Mouse (Mus musculus): Measurements from ENCODE around the gene Trib3. TPM values are rescaled to one million over a fixed set of nuclear protein-coding genes. Genes with fewer than 3 reads are reported as not detected.

Gene Trib3
- total and polyA plus RNA-seq, 3 experiments = 2.4 to 3.6 (median 3.3) TPM

DNA sequence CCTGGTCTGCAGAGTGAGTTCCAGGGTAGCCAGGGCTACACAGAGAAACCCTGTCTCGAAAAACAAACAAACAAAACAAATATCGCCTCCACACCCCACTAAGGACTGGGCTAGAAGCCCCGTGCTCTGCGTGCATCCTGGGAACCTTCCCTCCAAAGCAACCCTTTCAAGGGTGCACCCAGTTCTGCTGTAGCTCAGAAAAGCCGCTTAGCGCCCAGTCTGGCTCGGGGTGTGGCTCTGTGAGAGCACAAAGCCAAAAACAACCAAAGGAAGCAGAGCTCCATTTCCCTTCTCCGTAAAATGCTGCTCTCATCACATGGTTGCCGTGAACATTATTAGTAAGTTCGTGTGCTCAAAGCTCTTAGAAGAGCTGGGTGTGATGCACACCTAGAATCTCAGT is 529 bp upstream of the Trib3 start:
- intact Hi-C loops (cut with DNase I) = loop anchor here (1.0 kb wide), 1 partner anchor 16 kb away; no protein-coding TSS in a partner anchor
- 5% methylated on average over 10 of the region's 10 CpGs for WGBS
- Histone ChIP-seq H3K27ac (peak overlapping the region; percentile 90), H3K4me1 (ENCODE audit: control insufficient read depth, insufficient read depth, low read length) (peaks cover 2% of the 10 kb centered on the region; the same call in 1 of the 2 replicates), H3K27me3 (ENCODE audit: control insufficient read depth, insufficient read depth, low read length) (no peaks in the 10 kb centered on the region), H3K4me3 (peak overlapping the region; percentile 80), H3K36me3 (ENCODE audit: control insufficient read depth, insufficient read depth, low read length) (no peaks in the 10 kb centered on the region), H3K9ac (ENCODE audit: low read depth, low read length) (peak overlapping the region; percentile 91), H3K79me2 (replicated peaks; ENCODE audit: control insufficient read depth, insufficient read depth, low read length) (no peaks in the 10 kb centered on the region)
- no peak for TF ChIP-seq CTCF (IDR thresholded peaks at IDR 0.05)
- TF ChIP-seq POLR2A (IDR thresholded peaks at IDR 0.05; ENCODE audit: insufficient read depth, low read depth, low read length) = peak; percentile 60
- TF ChIP-seq EP300 (IDR thresholded peaks at IDR 0.05; ENCODE audit: insufficient read depth, low read depth, low read length) = 0 out of 2 replicates have a peak, but pooled peaks have one; percentile 22
- DNase-seq = peak; percentile 53 to 57

GRCm38 (mm10) chr2:152339631-152340179 is 4.1 kb downstream of the Trib3 start:
- intact Hi-C loops (cut with DNase I) = no loop called here
- Histone ChIP-seq H3K79me2 (replicated peaks; ENCODE audit: control insufficient read depth, insufficient read depth, low read length) (no peaks in the 10 kb centered on the region), H3K4me3 (no peak overlapping the region), H3K9ac (ENCODE audit: low read depth, low read length) (no peak overlapping the region), H3K4me1 (ENCODE audit: control insufficient read depth, insufficient read depth, low read length) (peaks cover 2% of the 10 kb centered on the region; the same call in 1 of the 2 replicates), H3K27ac (no peak overlapping the region), H3K27me3 (ENCODE audit: control insufficient read depth, insufficient read depth, low read length) (no peaks in the 10 kb centered on the region), H3K36me3 (ENCODE audit: control insufficient read depth, insufficient read depth, low read length) (no peaks in the 10 kb centered on the region)
- TF ChIP-seq CTCF (IDR thresholded peaks at IDR 0.05) (no peak), POLR2A (IDR thresholded peaks at IDR 0.05; ENCODE audit: insufficient read depth, low read depth, low read length) (no peak), EP300 (IDR thresholded peaks at IDR 0.05; ENCODE audit: insufficient read depth, low read depth, low read length) (no peak)
- DNase-seq = no peak
- 92% methylated on average over 22 of the region's 22 CpGs for WGBS

- Histone ChIP-seq H3K79me2 (replicated peaks; ENCODE audit: control insufficient read depth, insufficient read depth, low read length) (no peaks in the 10 kb centered on the region), H3K36me3 (ENCODE audit: control insufficient read depth, insufficient read depth, low read length) (no peaks in the 10 kb centered on the region), H3K27ac (no peak overlapping the region), H3K4me3 (no peak overlapping the region), H3K9ac (ENCODE audit: low read depth, low read length) (no peak overlapping the region), H3K4me1 (ENCODE audit: control insufficient read depth, insufficient read depth, low read length) (no peaks in the 10 kb centered on the region; the same call in 1 of the 2 replicates), H3K27me3 (ENCODE audit: control insufficient read depth, insufficient read depth, low read length) (no peaks in the 10 kb centered on the region)
- no peak for TF ChIP-seq CTCF (IDR thresholded peaks at IDR 0.05)
- TF ChIP-seq EP300 (IDR thresholded peaks at IDR 0.05; ENCODE audit: insufficient read depth, low read depth, low read length) = no peak
- TF ChIP-seq POLR2A (IDR thresholded peaks at IDR 0.05; ENCODE audit: insufficient read depth, low read depth, low read length) = no peak
- DNase-seq = no peak
- WGBS = 89% methylated on average over 13 of the region's 13 CpGs
- intact Hi-C loops (cut with DNase I) = no loop called here
Observed at GRCm38 (mm10) chr2:152338319-152338718, 5.5 kb downstream of the Trib3 start.

GRCm38 (mm10) chr2:152337591-152338212 is 6.1 kb downstream of the Trib3 start:
- H3K27ac ChIP-seq = no peak overlapping the region
- WGBS = 94% methylated on average over 11 of the region's 11 CpGs
- H3K36me3 ChIP-seq (ENCODE audit: control insufficient read depth, insufficient read depth, low read length) = no peaks in the 10 kb centered on the region
- H3K27me3 ChIP-seq (ENCODE audit: control insufficient read depth, insufficient read depth, low read length) = no peaks in the 10 kb centered on the region
- no peak overlapping the region for H3K4me3 ChIP-seq
- intact Hi-C loops (cut with DNase I) = no loop called here
- no peaks in the 10 kb centered on the region; the same call in 1 of the 2 replicates for H3K4me1 ChIP-seq (ENCODE audit: control insufficient read depth, insufficient read depth, low read length)
- DNase-seq = no peak
- no peak for TF ChIP-seq POLR2A (IDR thresholded peaks at IDR 0.05; ENCODE audit: insufficient read depth, low read depth, low read length)
- TF ChIP-seq CTCF (IDR thresholded peaks at IDR 0.05) = no peak
- no peak for TF ChIP-seq EP300 (IDR thresholded peaks at IDR 0.05; ENCODE audit: insufficient read depth, low read depth, low read length)
- no peak overlapping the region for H3K9ac ChIP-seq (ENCODE audit: low read depth, low read length)
- no peaks in the 10 kb centered on the region for H3K79me2 ChIP-seq (replicated peaks; ENCODE audit: control insufficient read depth, insufficient read depth, low read length)

- TF ChIP-seq EP300 (IDR thresholded peaks at IDR 0.05; ENCODE audit: insufficient read depth, low read depth, low read length) = no peak
- TF ChIP-seq POLR2A (IDR thresholded peaks at IDR 0.05; ENCODE audit: insufficient read depth, low read depth, low read length) = no peak
- TF ChIP-seq CTCF (IDR thresholded peaks at IDR 0.05) = no peak
- H3K4me1 ChIP-seq (ENCODE audit: control insufficient read depth, insufficient read depth, low read length) = no peaks in the 10 kb centered on the region; the same call in 1 of the 2 replicates
- DNase-seq = no peak
- H3K79me2 ChIP-seq (replicated peaks; ENCODE audit: control insufficient read depth, insufficient read depth, low read length) = no peaks in the 10 kb centered on the region
- no peaks in the 10 kb centered on the region for H3K36me3 ChIP-seq (ENCODE audit: control insufficient read depth, insufficient read depth, low read length)
- no peaks in the 10 kb centered on the region for H3K27me3 ChIP-seq (ENCODE audit: control insufficient read depth, insufficient read depth, low read length)
- no peak overlapping the region for H3K9ac ChIP-seq (ENCODE audit: low read depth, low read length)
- no peak overlapping the region for H3K27ac ChIP-seq
- intact Hi-C loops (cut with DNase I) = no loop called here
- 73% methylated on average over 1 of the region's 1 CpGs for WGBS
- H3K4me3 ChIP-seq = no peak overlapping the region
Observed at GRCm38 (mm10) chr2:152336856-152337255, 7.0 kb downstream of the Trib3 start.

- intact Hi-C loops (cut with DNase I) = no loop called here
- H3K27ac ChIP-seq = no peak overlapping the region
- 60% methylated on average over 11 of the region's 11 CpGs for WGBS
Observed at GRCm38 (mm10) chr2:152335289-152335820, 8.5 kb downstream of the Trib3 start.

More at GRCm38 (mm10) chr2:152335289-152335820, 8.5 kb downstream of the Trib3 start:
- H3K9ac ChIP-seq (ENCODE audit: low read depth, low read length) = no peak overlapping the region
- TF ChIP-seq CTCF (IDR thresholded peaks at IDR 0.05) (no peak), POLR2A (IDR thresholded peaks at IDR 0.05; ENCODE audit: insufficient read depth, low read depth, low read length) (no peak), EP300 (IDR thresholded peaks at IDR 0.05; ENCODE audit: insufficient read depth, low read depth, low read length) (no peak)
- H3K79me2 ChIP-seq (replicated peaks; ENCODE audit: control insufficient read depth, insufficient read depth, low read length) = 0 out of 2 replicates have a peak, but pooled peaks cover 1% of the 10 kb centered on the region
- H3K4me3 ChIP-seq = no peak overlapping the region
- H3K4me1 ChIP-seq (ENCODE audit: control insufficient read depth, insufficient read depth, low read length) = peaks cover 3% of the 10 kb centered on the region
- no peak for DNase-seq
- H3K36me3 ChIP-seq (ENCODE audit: control insufficient read depth, insufficient read depth, low read length) = no peaks in the 10 kb centered on the region
- H3K27me3 ChIP-seq (ENCODE audit: control insufficient read depth, insufficient read depth, low read length) = no peaks in the 10 kb centered on the region

Data from heart, adult 2 months (tissue).